Mouse (Mus musculus): ENCODE measurements around the gene Olfr1265. TPM values are rescaled to one million over a fixed set of nuclear protein-coding genes. Genes with fewer than 3 reads are reported as not detected.

The Olfr1265 gene
- not detected for polyA plus RNA-seq (2012; fragmentation: generic; extraction: Trizol)

- Histone ChIP-seq H3K79me2 (ENCODE audit: control insufficient read depth, insufficient read depth) (no peaks in the 10 kb centered on the region), H3K36me3 (ENCODE audit: control insufficient read depth, insufficient read depth) (no peaks in the 10 kb centered on the region), H3K27me3 (ENCODE audit: control insufficient read depth, insufficient read depth, insufficient read length) (no peaks in the 10 kb centered on the region), H3K4me2 (ENCODE audit: low read depth) (no peak within 1 kb of the TSS), H3K4me3 (no peak within 1 kb of the TSS), H3ac (ENCODE audit: control insufficient read depth, insufficient read length) (no peak within 1 kb of the TSS)
- TF ChIP-seq TCF3 (IDR thresholded peaks at IDR 0.05; ENCODE audit: insufficient read length, low read depth) (no peak), POLR2AphosphoS2 (IDR thresholded peaks at IDR 0.05; ENCODE audit: insufficient read length, low read depth) (no peak), TCF12 (IDR thresholded peaks at IDR 0.05; ENCODE audit: insufficient read depth, poor library complexity, severe bottlenecking) (no peak), CEBPB (IDR thresholded peaks at IDR 0.05; ENCODE audit: insufficient read depth, poor library complexity, severe bottlenecking) (no peak), POLR2A (IDR thresholded peaks at IDR 0.05; ENCODE audit: insufficient read length, low read depth) (no peak), REST (IDR thresholded peaks at IDR 0.05; ENCODE audit: insufficient read depth, insufficient read length) (no peak), USF1 (IDR thresholded peaks at IDR 0.05; ENCODE audit: low read depth) (no peak), SRF (IDR thresholded peaks at IDR 0.05; ENCODE audit: control insufficient read depth, insufficient read length, low read depth) (no peak), MYOD1 (IDR thresholded peaks at IDR 0.05; ENCODE audit: control insufficient read depth in 1 of 3, insufficient read length in 2 of 3, low read depth in 2 of 3) (no peak), MYOG (IDR thresholded peaks at IDR 0.05; ENCODE audit: control insufficient read depth in 1 of 3, insufficient read depth in 1 of 3, insufficient read length in 2 of 3, low read depth in 2 of 3) (no peak), MAX (IDR thresholded peaks at IDR 0.05; ENCODE audit: low read depth) (no peak), E2F4 (IDR thresholded peaks at IDR 0.05; ENCODE audit: insufficient read depth) (no peak)
Observed at GRCm38 (mm10) chr2:90035037-90035436, at the start of gene Olfr1265. Olfr1265 (plus strand) TSS chr2:90035337.

GRCm38 (mm10) chr2:89990921-89991320, 44.2 kb upstream of the Olfr1265 start, which contains the start of gene Olfr1261:
Olfr1261 (plus strand) TSS chr2:89991221.
- no peaks in the 10 kb centered on the region for H3K79me2 ChIP-seq (ENCODE audit: control insufficient read depth, insufficient read depth)
- H3K4me3 ChIP-seq: no peak within 1 kb of the TSS
- no peak within 1 kb of the TSS for H3K4me2 ChIP-seq (ENCODE audit: low read depth)
- TF ChIP-seq POLR2A (IDR thresholded peaks at IDR 0.05; ENCODE audit: insufficient read length, low read depth) (no peak), USF1 (IDR thresholded peaks at IDR 0.05; ENCODE audit: low read depth) (no peak)
- H3K36me3 ChIP-seq (ENCODE audit: control insufficient read depth, insufficient read depth): no peaks in the 10 kb centered on the region
- H3K27me3 ChIP-seq (ENCODE audit: control insufficient read depth, insufficient read depth, insufficient read length): no peaks in the 10 kb centered on the region
- H3ac ChIP-seq (ENCODE audit: control insufficient read depth, insufficient read length): no peak within 1 kb of the TSS

DNA sequence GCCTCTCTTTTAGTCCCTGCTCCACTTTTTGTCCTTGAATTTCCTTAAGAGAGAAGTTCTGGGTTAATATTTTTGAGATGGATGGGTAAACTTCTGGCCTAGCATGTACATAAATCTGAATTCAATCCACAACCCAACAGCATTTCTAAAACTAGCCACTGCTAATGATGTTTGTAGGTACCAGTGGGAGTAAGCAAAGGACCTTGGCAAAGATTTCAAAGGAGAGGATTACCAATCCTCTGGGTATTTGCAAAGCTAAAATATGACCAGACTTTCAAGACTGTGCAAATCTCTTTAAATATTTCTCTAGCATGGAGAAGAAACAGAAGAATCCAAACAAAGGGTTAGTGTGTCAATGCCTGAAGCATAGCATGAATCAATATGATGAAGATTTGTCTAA, 35.3 kb upstream of the Olfr1265 start, which contains the start of gene Olfr1262:
TSS of gene Olfr1262 (plus strand) at position 301 of the 400 bp plus-strand sequence.
- Histone ChIP-seq H3ac (ENCODE audit: control insufficient read depth, insufficient read length) (no peak within 1 kb of the TSS), H3K79me2 (ENCODE audit: control insufficient read depth, insufficient read depth) (no peaks in the 10 kb centered on the region), H3K27me3 (ENCODE audit: control insufficient read depth, insufficient read depth, insufficient read length) (no peaks in the 10 kb centered on the region), H3K4me2 (ENCODE audit: low read depth) (no peak within 1 kb of the TSS), H3K36me3 (ENCODE audit: control insufficient read depth, insufficient read depth) (no peaks in the 10 kb centered on the region), H3K4me3 (no peak within 1 kb of the TSS)
- TF ChIP-seq POLR2A (IDR thresholded peaks at IDR 0.05; ENCODE audit: insufficient read length, low read depth) (no peak), TCF12 (IDR thresholded peaks at IDR 0.05; ENCODE audit: insufficient read depth, poor library complexity, severe bottlenecking) (no peak), POLR2AphosphoS2 (IDR thresholded peaks at IDR 0.05; ENCODE audit: insufficient read length, low read depth) (no peak), USF1 (IDR thresholded peaks at IDR 0.05; ENCODE audit: low read depth) (no peak), REST (IDR thresholded peaks at IDR 0.05; ENCODE audit: insufficient read depth, insufficient read length) (no peak)

GRCm38 (mm10) chr2:90011831-90012230, 23.3 kb upstream of the Olfr1265 start, which contains the start of gene Olfr1263:
Olfr1263 (plus strand) TSS chr2:90012131.
- H3K4me2 ChIP-seq (ENCODE audit: low read depth): no peak within 1 kb of the TSS
- H3ac ChIP-seq (ENCODE audit: control insufficient read depth, insufficient read length): no peak within 1 kb of the TSS
- no peaks in the 10 kb centered on the region for H3K79me2 ChIP-seq (ENCODE audit: control insufficient read depth, insufficient read depth)
- TF ChIP-seq TCF12 (IDR thresholded peaks at IDR 0.05; ENCODE audit: insufficient read depth, poor library complexity, severe bottlenecking) (no peak), E2F4 (IDR thresholded peaks at IDR 0.05; ENCODE audit: insufficient read depth) (no peak), MYOD1 (IDR thresholded peaks at IDR 0.05; ENCODE audit: control insufficient read depth in 1 of 3, insufficient read length in 2 of 3, low read depth in 2 of 3) (no peak), CEBPB (IDR thresholded peaks at IDR 0.05; ENCODE audit: insufficient read depth, poor library complexity, severe bottlenecking) (no peak), POLR2A (IDR thresholded peaks at IDR 0.05; ENCODE audit: insufficient read length, low read depth) (no peak), TCF3 (IDR thresholded peaks at IDR 0.05; ENCODE audit: insufficient read length, low read depth) (no peak), SRF (IDR thresholded peaks at IDR 0.05; ENCODE audit: control insufficient read depth, insufficient read length, low read depth) (no peak), MAX (IDR thresholded peaks at IDR 0.05; ENCODE audit: low read depth) (no peak), REST (IDR thresholded peaks at IDR 0.05; ENCODE audit: insufficient read depth, insufficient read length) (no peak), MYOG (IDR thresholded peaks at IDR 0.05; ENCODE audit: control insufficient read depth in 1 of 3, insufficient read depth in 1 of 3, insufficient read length in 2 of 3, low read depth in 2 of 3) (no peak)
- no peaks in the 10 kb centered on the region for H3K36me3 ChIP-seq (ENCODE audit: control insufficient read depth, insufficient read depth)
- H3K27me3 ChIP-seq (ENCODE audit: control insufficient read depth, insufficient read depth, insufficient read length): no peaks in the 10 kb centered on the region
- no peak within 1 kb of the TSS for H3K4me3 ChIP-seq

DNA sequence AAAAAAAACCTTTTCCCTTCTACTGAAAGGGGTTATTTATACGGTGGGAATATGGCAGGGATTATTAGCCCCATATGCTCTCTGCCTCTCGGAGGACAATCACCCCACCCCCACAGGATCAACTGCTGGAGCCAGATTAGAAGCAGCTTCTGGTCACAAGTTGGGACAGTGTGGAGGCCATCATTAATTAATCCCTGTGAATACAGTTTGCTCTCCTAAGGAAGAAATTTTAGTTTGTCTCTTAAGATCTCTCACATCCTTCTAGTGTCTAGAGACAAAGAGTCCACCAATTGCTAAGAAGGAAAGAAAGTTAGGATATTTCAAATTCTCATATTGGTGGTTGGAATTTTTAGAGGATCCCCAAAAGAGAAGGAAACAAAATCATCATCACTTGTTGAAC, 9.7 kb upstream of the Olfr1265 start, which contains the start of gene Olfr1264:
TSS of gene Olfr1264 (minus strand) at position 101 of the 400 bp plus-strand sequence.
- H3K79me2 ChIP-seq (ENCODE audit: control insufficient read depth, insufficient read depth): no peaks in the 10 kb centered on the region
- H3K4me3 ChIP-seq: no peak within 1 kb of the TSS
- no peak within 1 kb of the TSS for H3K4me2 ChIP-seq (ENCODE audit: low read depth)
- no peak for TF ChIP-seq MAX (IDR thresholded peaks at IDR 0.05; ENCODE audit: low read depth)
- TF ChIP-seq POLR2AphosphoS2 (IDR thresholded peaks at IDR 0.05; ENCODE audit: insufficient read length, low read depth): no peak
- TF ChIP-seq SRF (IDR thresholded peaks at IDR 0.05; ENCODE audit: control insufficient read depth, insufficient read length, low read depth): no peak
- TF ChIP-seq TCF3 (IDR thresholded peaks at IDR 0.05; ENCODE audit: insufficient read length, low read depth): no peak
- H3K27me3 ChIP-seq (ENCODE audit: control insufficient read depth, insufficient read depth, insufficient read length): no peaks in the 10 kb centered on the region
- no peaks in the 10 kb centered on the region for H3K36me3 ChIP-seq (ENCODE audit: control insufficient read depth, insufficient read depth)
- H3ac ChIP-seq (ENCODE audit: control insufficient read depth, insufficient read length): no peak within 1 kb of the TSS
